Mouse (Mus musculus) forebrain, embryonic 13.5 days (tissue): Measurements from ENCODE around the gene Nmt1. TPM values are rescaled to one million over a fixed set of nuclear protein-coding genes. Genes with fewer than 3 reads are reported as not detected.

Source experiments
- ATAC-seq: fragments of 200-750 bp; cut with Nextera tagmentation; 2 replicates; pipeline ENCODE4 v1.8.0; 2017
- H3K27ac ChIP-seq: fragments of 300-500 bp; sonication (generic); 2 replicates; pipeline ENCODE4 v1.5.1; 2015; ENCODE audit warnings: inconsistent platforms, mild to moderate bottlenecking, moderate library complexity
- H3K27me3 ChIP-seq: fragments of 300-500 bp; sonication (generic); 2 replicates; pipeline ENCODE4 v1.6.1; 2015; ENCODE audit warnings: mild to moderate bottlenecking, inconsistent platforms
- H3K36me3 ChIP-seq: fragments of 300-500 bp; sonication (generic); 2 replicates; pipeline ENCODE4 v1.6.1; 2015; ENCODE audit warnings: mild to moderate bottlenecking, inconsistent platforms; ENCODE audit not compliant: poor library complexity, severe bottlenecking
- H3K4me1 ChIP-seq: fragments of 300-500 bp; sonication (generic); 2 replicates; pipeline ENCODE4 v1.6.1; 2015; ENCODE audit warnings: inconsistent platforms
- H3K4me2 ChIP-seq: fragments of 300-500 bp; sonication (generic); 2 replicates; pipeline ENCODE4 v1.6.1; 2015; ENCODE audit warnings: inconsistent platforms, mild to moderate bottlenecking, moderate library complexity
- H3K4me3 ChIP-seq: fragments of 300-500 bp; sonication (generic); 2 replicates; pipeline ENCODE4 v1.5.1; 2015; ENCODE audit warnings: mild to moderate bottlenecking, inconsistent platforms
- H3K9ac ChIP-seq: fragments of 300-500 bp; sonication (generic); 2 replicates; pipeline ENCODE4 v1.6.1; 2015; ENCODE audit warnings: mild to moderate bottlenecking, inconsistent platforms
- H3K9me3 ChIP-seq: fragments of 300-500 bp; sonication (generic); replicated peaks from 2 replicates; pipeline ENCODE4 v1.6.1; 2016; ENCODE audit warnings: inconsistent platforms
- WGBS: fragments of 180-500 bp; shearing (Covaris S2); methylation state at CpG from one replicate; pipeline ENCODE4 v1.1.7; 2015; 5-methylcytosine and 5-hydroxymethylcytosine counted together
- polyA plus RNA-seq: library from polyadenylated mRNA; unstranded; fragments of >200 nt; fragmentation: Nextera tagmentation; extraction: Ambion mirVana; gene quantifications from 2 replicates; pipeline ENCODE4 v1.2.1, GENCODE M21; 2015

Nmt1 gene
- polyA plus RNA-seq, 1 experiment from 2014 or later = 53.9 TPM

- H3K9me3 ChIP-seq = no peaks in the 10 kb centered on the region
- H3K4me2 ChIP-seq = peak overlapping the region; percentile 70; the same call in 1 of the 2 replicates
- peaks cover 35% of the 10 kb centered on the region for H3K4me1 ChIP-seq
- H3K27me3 ChIP-seq = no peaks in the 10 kb centered on the region
- no peak overlapping the region for H3K4me3 ChIP-seq
- H3K9ac ChIP-seq = no peak overlapping the region
- no peak overlapping the region for H3K27ac ChIP-seq
- H3K36me3 ChIP-seq = 0 out of 2 replicates have a peak, but pooled peaks cover 6% of the 10 kb centered on the region
- no peak for ATAC-seq
- 90% methylated on average over 3 of the region's 3 CpGs for WGBS
Measured at GRCm38 (mm10) chr11:103026901-103027300, 1.1 kb upstream of the Nmt1 start.

DNA sequence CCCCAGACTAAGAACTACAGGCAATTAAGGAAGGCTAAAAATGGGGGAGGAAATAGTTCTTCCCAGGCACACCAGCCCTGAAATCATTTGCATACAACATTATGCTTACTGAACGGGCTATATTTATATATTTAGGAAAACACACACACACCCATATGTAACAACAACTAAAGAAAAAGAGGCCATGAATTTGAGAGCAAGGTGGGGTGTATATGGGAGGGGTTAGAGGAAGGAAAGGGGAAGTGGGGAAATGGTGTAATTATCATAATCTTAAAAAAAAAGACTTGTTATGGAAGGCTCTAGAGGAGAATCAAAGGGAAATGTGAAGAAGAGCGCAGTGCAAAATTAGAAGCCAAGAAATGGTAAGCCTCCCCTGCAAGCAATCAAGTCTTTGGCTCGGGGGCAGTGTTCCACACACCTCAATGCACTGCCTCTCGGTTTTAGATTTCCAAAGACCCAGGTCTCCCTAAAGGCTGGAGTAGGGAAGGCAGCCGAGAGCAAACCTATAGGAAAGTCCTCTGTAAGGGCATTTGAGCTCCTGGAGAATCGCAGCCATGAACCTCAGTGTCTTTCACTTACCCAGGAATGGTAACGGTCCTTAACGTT, 317 bp upstream of the Nmt1 start:
- H3K9me3 ChIP-seq = no peaks in the 10 kb centered on the region
- H3K9ac ChIP-seq = peak overlapping the region; percentile 67
- peaks cover 35% of the 10 kb centered on the region for H3K4me1 ChIP-seq
- 0 out of 2 replicates have a peak, but pooled peaks cover 6% of the 10 kb centered on the region for H3K36me3 ChIP-seq
- peak overlapping the region; percentile 70 for H3K4me2 ChIP-seq
- ATAC-seq = peak; percentile 19; the same call in 1 of the 2 replicates
- no peak overlapping the region for H3K27ac ChIP-seq
- WGBS = 13% methylated on average over 8 of the region's 8 CpGs
- no peaks in the 10 kb centered on the region for H3K27me3 ChIP-seq
- peak overlapping the region; percentile 74 for H3K4me3 ChIP-seq

GRCm38 (mm10) chr11:103033030-103033429, 5.0 kb downstream of the Nmt1 start:
- ATAC-seq = no peak
- WGBS = 96% methylated on average over 3 of the region's 3 CpGs
- H3K4me3 ChIP-seq = no peak overlapping the region

DNA sequence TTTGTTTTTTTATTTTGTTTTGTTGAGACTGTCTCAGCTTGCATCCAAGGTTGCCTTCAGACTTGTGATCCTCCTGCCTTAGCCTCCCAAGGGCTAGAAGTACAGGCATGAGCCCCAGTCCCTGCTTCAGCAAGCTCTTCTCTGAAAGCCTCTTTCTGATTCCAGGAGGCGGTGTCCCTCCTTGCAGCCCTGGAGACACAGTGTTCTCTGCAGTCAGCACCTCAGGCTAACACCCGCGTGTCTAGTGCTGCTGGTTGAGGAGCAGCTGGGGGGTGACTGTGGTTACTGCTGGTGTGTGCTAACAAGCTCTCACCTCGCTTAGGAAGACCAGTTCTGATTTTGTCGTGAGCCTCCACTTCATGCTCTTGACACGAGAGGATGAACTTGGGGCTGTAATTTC, 7.0 kb downstream of the Nmt1 start:
- Histone ChIP-seq H3K4me1 (peaks cover 11% of the 10 kb centered on the region), H3K4me2 (no peak overlapping the region), H3K36me3 (peaks cover 14% of the 10 kb centered on the region), H3K9ac (no peak overlapping the region), H3K27me3 (no peaks in the 10 kb centered on the region), H3K27ac (no peak overlapping the region), H3K9me3 (no peaks in the 10 kb centered on the region), H3K4me3 (no peak overlapping the region)
- no peak for ATAC-seq
- 87% methylated on average over 6 of the region's 6 CpGs for WGBS

More at GRCm38 (mm10) chr11:103033030-103033429, 5.0 kb downstream of the Nmt1 start:
- no peak overlapping the region for H3K9ac ChIP-seq
- H3K9me3 ChIP-seq = no peaks in the 10 kb centered on the region
- H3K4me2 ChIP-seq = no peak overlapping the region
- peaks cover 6% of the 10 kb centered on the region for H3K36me3 ChIP-seq
- H3K27ac ChIP-seq = no peak overlapping the region
- H3K4me1 ChIP-seq = peaks cover 24% of the 10 kb centered on the region
- no peaks in the 10 kb centered on the region for H3K27me3 ChIP-seq

DNA sequence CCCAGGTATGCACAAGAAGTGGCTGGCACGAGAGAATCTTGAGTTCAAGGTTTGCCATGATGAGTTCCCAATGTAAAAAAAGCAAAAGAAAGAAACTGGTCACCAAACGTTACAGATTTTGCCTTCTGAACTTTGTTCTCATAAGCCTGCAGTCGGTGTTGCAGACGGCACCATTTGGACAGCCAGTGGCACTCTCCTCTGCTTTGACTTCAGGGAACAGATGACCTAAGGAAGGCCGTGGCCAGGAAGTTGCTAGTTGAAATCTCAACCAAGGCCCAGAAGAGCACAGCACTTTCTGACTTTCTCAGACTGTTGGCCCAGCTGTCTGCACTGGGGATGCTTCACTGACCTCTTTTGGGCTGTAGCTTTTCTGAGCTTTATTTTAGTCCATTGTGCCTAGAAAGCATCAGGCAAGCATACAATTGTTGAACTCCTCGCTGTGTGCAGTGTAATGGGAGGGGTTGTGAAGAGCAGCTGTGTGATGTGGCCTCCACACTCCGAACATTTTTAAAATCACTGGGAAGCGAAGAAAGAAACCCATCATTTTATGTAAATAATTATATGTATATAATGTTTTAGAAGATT, 9.0 kb downstream of the Nmt1 start:
- no peak for ATAC-seq
- no peak overlapping the region for H3K9ac ChIP-seq
- no peaks in the 10 kb centered on the region for H3K4me1 ChIP-seq
- no peak overlapping the region for H3K27ac ChIP-seq
- WGBS = 90% methylated on average over 8 of the region's 8 CpGs
- peaks cover 14% of the 10 kb centered on the region for H3K36me3 ChIP-seq
- H3K9me3 ChIP-seq = no peaks in the 10 kb centered on the region
- no peak overlapping the region for H3K4me2 ChIP-seq
- H3K27me3 ChIP-seq = no peaks in the 10 kb centered on the region
- no peak overlapping the region for H3K4me3 ChIP-seq

GRCm38 (mm10) chr11:103038037-103038436, 10.0 kb downstream of the Nmt1 start:
- Histone ChIP-seq H3K27me3 (no peaks in the 10 kb centered on the region), H3K9ac (no peak overlapping the region)

GRCm38 (mm10) chr11:103042828-103043227, 14.8 kb downstream of the Nmt1 start:
- Histone ChIP-seq H3K4me3 (no peak overlapping the region), H3K27ac (no peak overlapping the region), H3K4me1 (no peaks in the 10 kb centered on the region), H3K9me3 (no peaks in the 10 kb centered on the region), H3K4me2 (no peak overlapping the region), H3K27me3 (no peaks in the 10 kb centered on the region), H3K36me3 (peaks cover 56% of the 10 kb centered on the region), H3K9ac (no peak overlapping the region)
- no peak for ATAC-seq
- 77% methylated on average over 4 of the region's 4 CpGs for WGBS

More at GRCm38 (mm10) chr11:103038037-103038436, 10.0 kb downstream of the Nmt1 start:
- no peak overlapping the region for H3K27ac ChIP-seq
- no peak overlapping the region for H3K4me3 ChIP-seq
- H3K9me3 ChIP-seq = no peaks in the 10 kb centered on the region
- 94% methylated on average over 6 of the region's 6 CpGs for WGBS
- ATAC-seq = no peak
- H3K36me3 ChIP-seq = peaks cover 17% of the 10 kb centered on the region
- no peak overlapping the region for H3K4me2 ChIP-seq
- no peaks in the 10 kb centered on the region for H3K4me1 ChIP-seq

GRCm38 (mm10) chr11:103043982-103044381, 16.0 kb downstream of the Nmt1 start:
- Histone ChIP-seq H3K4me2 (no peak overlapping the region), H3K9me3 (no peaks in the 10 kb centered on the region), H3K9ac (no peak overlapping the region), H3K36me3 (peaks cover 50% of the 10 kb centered on the region), H3K27me3 (no peaks in the 10 kb centered on the region), H3K4me1 (no peaks in the 10 kb centered on the region), H3K4me3 (no peak overlapping the region), H3K27ac (no peak overlapping the region)
- ATAC-seq = no peak
- WGBS = 93% methylated on average over 3 of the region's 3 CpGs

GRCm38 (mm10) chr11:103046286-103046685, 18.3 kb downstream of the Nmt1 start:
- WGBS = 45% methylated on average over 8 of the region's 8 CpGs
- Histone ChIP-seq H3K4me2 (no peak overlapping the region), H3K27ac (no peak overlapping the region), H3K4me1 (no peaks in the 10 kb centered on the region), H3K27me3 (no peaks in the 10 kb centered on the region), H3K9ac (no peak overlapping the region), H3K36me3 (peaks cover 64% of the 10 kb centered on the region), H3K9me3 (no peaks in the 10 kb centered on the region), H3K4me3 (no peak overlapping the region)
- ATAC-seq = no peak

- Histone ChIP-seq H3K4me1 (no peaks in the 10 kb centered on the region), H3K9ac (no peak overlapping the region), H3K4me2 (no peak overlapping the region), H3K27ac (no peak overlapping the region), H3K27me3 (no peaks in the 10 kb centered on the region), H3K36me3 (peaks cover 73% of the 10 kb centered on the region), H3K4me3 (no peak overlapping the region), H3K9me3 (no peaks in the 10 kb centered on the region)
- WGBS = 96% methylated on average over 5 of the region's 5 CpGs
- ATAC-seq = no peak
Measured at GRCm38 (mm10) chr11:103049611-103050010, 21.6 kb downstream of the Nmt1 start.

DNA sequence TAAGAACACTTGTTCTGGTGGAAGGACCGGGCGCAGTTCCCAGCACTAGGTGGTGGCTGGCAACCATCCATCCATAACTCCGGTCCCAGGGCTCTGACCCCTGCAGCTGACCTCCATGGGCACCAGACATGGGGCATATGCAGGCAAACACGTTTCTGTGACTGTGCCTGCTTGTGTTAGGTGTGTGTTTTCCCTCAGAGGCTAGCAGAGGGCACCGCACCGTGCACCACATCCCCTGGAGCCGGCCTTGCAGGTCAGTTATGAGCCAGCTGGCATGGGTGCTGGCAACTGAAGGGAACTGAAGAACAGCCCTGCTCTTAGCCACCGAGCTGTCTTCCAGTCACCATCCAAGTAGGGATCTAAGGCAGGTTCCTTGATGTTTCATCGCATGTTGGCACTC, 22.2 kb downstream of the Nmt1 start:
- no peak for ATAC-seq
- 95% methylated on average over 9 of the region's 9 CpGs for WGBS
- H3K36me3 ChIP-seq = peaks cover 70% of the 10 kb centered on the region

GRCm38 (mm10) chr11:103051249-103051691, 23.3 kb downstream of the Nmt1 start:
- peaks cover 70% of the 10 kb centered on the region for H3K36me3 ChIP-seq
- no peak overlapping the region for H3K4me3 ChIP-seq
- no peak overlapping the region for H3K27ac ChIP-seq
- WGBS = 85% methylated on average over 8 of the region's 8 CpGs
- H3K9me3 ChIP-seq = no peaks in the 10 kb centered on the region
- no peaks in the 10 kb centered on the region for H3K4me1 ChIP-seq
- H3K4me2 ChIP-seq = no peak overlapping the region
- ATAC-seq = no peak
- no peak overlapping the region for H3K9ac ChIP-seq
- no peaks in the 10 kb centered on the region for H3K27me3 ChIP-seq

More for the DNA sequence above, 22.2 kb downstream of the Nmt1 start:
- Histone ChIP-seq H3K4me1 (no peaks in the 10 kb centered on the region), H3K27ac (no peak overlapping the region), H3K9me3 (no peaks in the 10 kb centered on the region), H3K9ac (no peak overlapping the region), H3K4me2 (no peak overlapping the region), H3K4me3 (no peak overlapping the region), H3K27me3 (no peaks in the 10 kb centered on the region)
